Mouse (Mus musculus): ENCODE measurements at regions not wholly inside any gene's neighbourhood (a gene's known extent, or its start where the extent isn't known, plus 50 kb on each side); places are given as distances from the start of the nearest gene placed in this dataset.
A peak's percentile ranks its signal among the peaks of the same experiment; 100 is the strongest.

GRCm38 (mm10) chr7:83105672-83106071 is 238.5 kb downstream of the Mex3b start:
- H3K9ac ChIP-seq (replicated peaks; ENCODE audit: low read depth, low read length): no peak overlapping the region
- no peak overlapping the region for H3K4me2 ChIP-seq (ENCODE audit: low read length)
- no peaks in the 10 kb centered on the region for H3K9me3 ChIP-seq (ENCODE audit: control insufficient read depth, low read length)
- no peak overlapping the region for H3K4me3 ChIP-seq (replicated peaks; ENCODE audit: low read length)
- no peaks in the 10 kb centered on the region for H3K4me1 ChIP-seq (replicated peaks; ENCODE audit: control insufficient read depth, insufficient read depth, low read length)
- H3K27ac ChIP-seq (ENCODE audit: low read length): no peak overlapping the region
- no peaks in the 10 kb centered on the region for H3K36me3 ChIP-seq (ENCODE audit: control insufficient read depth, insufficient read depth)
- no peak for ATAC-seq
- H3K27me3 ChIP-seq (replicated peaks; ENCODE audit: control insufficient read depth, insufficient read depth, low read length): no peaks in the 10 kb centered on the region

GRCm38 (mm10) chr7:83111217-83111823 is 244.2 kb downstream of the Mex3b start:
- H3K4me2 ChIP-seq (ENCODE audit: low read length): no peak overlapping the region
- ATAC-seq: no peak
- 77% methylated on average over 6 of the region's 6 CpGs for WGBS
- no peak overlapping the region for H3K4me3 ChIP-seq (replicated peaks; ENCODE audit: low read length)
- no peaks in the 10 kb centered on the region for H3K9me3 ChIP-seq (ENCODE audit: control insufficient read depth, low read length)
- no peaks in the 10 kb centered on the region for H3K36me3 ChIP-seq (ENCODE audit: control insufficient read depth, insufficient read depth)
- H3K9ac ChIP-seq (replicated peaks; ENCODE audit: low read depth, low read length): no peak overlapping the region
- H3K27me3 ChIP-seq (replicated peaks; ENCODE audit: control insufficient read depth, insufficient read depth, low read length): no peaks in the 10 kb centered on the region
- H3K4me1 ChIP-seq (replicated peaks; ENCODE audit: control insufficient read depth, insufficient read depth, low read length): no peaks in the 10 kb centered on the region
- H3K27ac ChIP-seq (ENCODE audit: low read length): no peak overlapping the region

- Histone ChIP-seq H3K36me3 (ENCODE audit: control insufficient read depth, insufficient read depth) (no peaks in the 10 kb centered on the region), H3K4me3 (replicated peaks; ENCODE audit: low read length) (no peak overlapping the region), H3K4me1 (replicated peaks; ENCODE audit: control insufficient read depth, insufficient read depth, low read length) (no peaks in the 10 kb centered on the region), H3K9ac (replicated peaks; ENCODE audit: low read depth, low read length) (no peak overlapping the region), H3K4me2 (ENCODE audit: low read length) (no peak overlapping the region), H3K27me3 (replicated peaks; ENCODE audit: control insufficient read depth, insufficient read depth, low read length) (no peaks in the 10 kb centered on the region), H3K9me3 (ENCODE audit: control insufficient read depth, low read length) (no peaks in the 10 kb centered on the region), H3K27ac (ENCODE audit: low read length) (no peak overlapping the region)
- 94% methylated on average over 1 of the region's 1 CpGs for WGBS
- ATAC-seq: no peak
These were observed 249.4 kb downstream of the Mex3b start for GRCm38 (mm10) chr7:83116487-83116886.

- Histone ChIP-seq H3K4me3 (replicated peaks; ENCODE audit: low read length) (no peak overlapping the region), H3K4me1 (replicated peaks; ENCODE audit: control insufficient read depth, insufficient read depth, low read length) (no peaks in the 10 kb centered on the region), H3K36me3 (ENCODE audit: control insufficient read depth, insufficient read depth) (no peaks in the 10 kb centered on the region), H3K27me3 (replicated peaks; ENCODE audit: control insufficient read depth, insufficient read depth, low read length) (no peaks in the 10 kb centered on the region), H3K9me3 (ENCODE audit: control insufficient read depth, low read length) (no peaks in the 10 kb centered on the region), H3K4me2 (ENCODE audit: low read length) (no peak overlapping the region), H3K9ac (replicated peaks; ENCODE audit: low read depth, low read length) (no peak overlapping the region), H3K27ac (ENCODE audit: low read length) (no peak overlapping the region)
- ATAC-seq: no peak
- 95% methylated on average over 3 of the region's 3 CpGs for WGBS
These were observed 249.9 kb downstream of the Mex3b start for GRCm38 (mm10) chr7:83117065-83117464.

GRCm38 (mm10) chr7:83126196-83126595 is 259.1 kb downstream of the Mex3b start:
- H3K4me1 ChIP-seq (replicated peaks; ENCODE audit: control insufficient read depth, insufficient read depth, low read length): no peaks in the 10 kb centered on the region
- no peak overlapping the region for H3K9ac ChIP-seq (replicated peaks; ENCODE audit: low read depth, low read length)
- H3K4me2 ChIP-seq (ENCODE audit: low read length): no peak overlapping the region
- H3K9me3 ChIP-seq (ENCODE audit: control insufficient read depth, low read length): no peaks in the 10 kb centered on the region
- ATAC-seq: no peak
- H3K36me3 ChIP-seq (ENCODE audit: control insufficient read depth, insufficient read depth): no peaks in the 10 kb centered on the region
- no peak overlapping the region for H3K4me3 ChIP-seq (replicated peaks; ENCODE audit: low read length)
- no peaks in the 10 kb centered on the region for H3K27me3 ChIP-seq (replicated peaks; ENCODE audit: control insufficient read depth, insufficient read depth, low read length)
- 74% methylated on average over 4 of the region's 4 CpGs for WGBS
- no peak overlapping the region for H3K27ac ChIP-seq (ENCODE audit: low read length)

- H3K9ac ChIP-seq (replicated peaks; ENCODE audit: low read depth, low read length): no peak overlapping the region
- H3K4me1 ChIP-seq (replicated peaks; ENCODE audit: control insufficient read depth, insufficient read depth, low read length): no peaks in the 10 kb centered on the region
- no peak overlapping the region for H3K4me2 ChIP-seq (ENCODE audit: low read length)
- no peaks in the 10 kb centered on the region for H3K9me3 ChIP-seq (ENCODE audit: control insufficient read depth, low read length)
- WGBS: 45% methylated on average over 4 of the region's 4 CpGs
- H3K36me3 ChIP-seq (ENCODE audit: control insufficient read depth, insufficient read depth): no peaks in the 10 kb centered on the region
- no peaks in the 10 kb centered on the region for H3K27me3 ChIP-seq (replicated peaks; ENCODE audit: control insufficient read depth, insufficient read depth, low read length)
- no peak overlapping the region for H3K4me3 ChIP-seq (replicated peaks; ENCODE audit: low read length)
- ATAC-seq: no peak
- H3K27ac ChIP-seq (ENCODE audit: low read length): no peak overlapping the region
These were observed 273.1 kb downstream of the Mex3b start for GRCm38 (mm10) chr7:83140216-83140615.

GRCm38 (mm10) chr7:83140658-83141057 is 273.5 kb downstream of the Mex3b start:
- no peak for ATAC-seq
- H3K9ac ChIP-seq (replicated peaks; ENCODE audit: low read depth, low read length): no peak overlapping the region
- no peak overlapping the region for H3K4me2 ChIP-seq (ENCODE audit: low read length)
- no peaks in the 10 kb centered on the region for H3K36me3 ChIP-seq (ENCODE audit: control insufficient read depth, insufficient read depth)
- WGBS: 79% methylated on average over 3 of the region's 3 CpGs
- no peak overlapping the region for H3K27ac ChIP-seq (ENCODE audit: low read length)
- H3K27me3 ChIP-seq (replicated peaks; ENCODE audit: control insufficient read depth, insufficient read depth, low read length): no peaks in the 10 kb centered on the region
- no peak overlapping the region for H3K4me3 ChIP-seq (replicated peaks; ENCODE audit: low read length)
- H3K9me3 ChIP-seq (ENCODE audit: control insufficient read depth, low read length): no peaks in the 10 kb centered on the region
- H3K4me1 ChIP-seq (replicated peaks; ENCODE audit: control insufficient read depth, insufficient read depth, low read length): no peaks in the 10 kb centered on the region

GRCm38 (mm10) chr7:83144018-83144417 is 276.9 kb downstream of the Mex3b start:
- 83% methylated on average over 5 of the region's 5 CpGs for WGBS
- ATAC-seq: no peak
- H3K4me3 ChIP-seq (replicated peaks; ENCODE audit: low read length): no peak overlapping the region
- no peak overlapping the region for H3K27ac ChIP-seq (ENCODE audit: low read length)
- H3K27me3 ChIP-seq (replicated peaks; ENCODE audit: control insufficient read depth, insufficient read depth, low read length): no peaks in the 10 kb centered on the region
- H3K4me1 ChIP-seq (replicated peaks; ENCODE audit: control insufficient read depth, insufficient read depth, low read length): no peaks in the 10 kb centered on the region
- no peaks in the 10 kb centered on the region for H3K9me3 ChIP-seq (ENCODE audit: control insufficient read depth, low read length)
- H3K36me3 ChIP-seq (ENCODE audit: control insufficient read depth, insufficient read depth): no peaks in the 10 kb centered on the region
- no peak overlapping the region for H3K9ac ChIP-seq (replicated peaks; ENCODE audit: low read depth, low read length)
- H3K4me2 ChIP-seq (ENCODE audit: low read length): no peak overlapping the region

- Histone ChIP-seq H3K27me3 (replicated peaks; ENCODE audit: control insufficient read depth, insufficient read depth, low read length) (no peaks in the 10 kb centered on the region), H3K4me3 (replicated peaks; ENCODE audit: low read length) (no peak overlapping the region), H3K4me1 (replicated peaks; ENCODE audit: control insufficient read depth, insufficient read depth, low read length) (no peaks in the 10 kb centered on the region), H3K9ac (replicated peaks; ENCODE audit: low read depth, low read length) (no peak overlapping the region), H3K4me2 (ENCODE audit: low read length) (no peak overlapping the region), H3K27ac (ENCODE audit: low read length) (no peak overlapping the region), H3K9me3 (ENCODE audit: control insufficient read depth, low read length) (no peaks in the 10 kb centered on the region), H3K36me3 (ENCODE audit: control insufficient read depth, insufficient read depth) (no peaks in the 10 kb centered on the region)
- WGBS: 79% methylated on average over 5 of the region's 5 CpGs
- ATAC-seq: peak; percentile 61; the same call in 1 of the 2 replicates
These were observed 278.4 kb downstream of the Mex3b start for GRCm38 (mm10) chr7:83145551-83145950.

GRCm38 (mm10) chr7:83161226-83161625 is 294.1 kb downstream of the Mex3b start:
- H3K4me3 ChIP-seq (replicated peaks; ENCODE audit: low read length): no peak overlapping the region

More at GRCm38 (mm10) chr7:83161226-83161625, 294.1 kb downstream of the Mex3b start:
- 75% methylated on average over 2 of the region's 2 CpGs for WGBS
- Histone ChIP-seq H3K9me3 (ENCODE audit: control insufficient read depth, low read length) (no peaks in the 10 kb centered on the region), H3K4me1 (replicated peaks; ENCODE audit: control insufficient read depth, insufficient read depth, low read length) (no peaks in the 10 kb centered on the region), H3K27ac (ENCODE audit: low read length) (no peak overlapping the region), H3K27me3 (replicated peaks; ENCODE audit: control insufficient read depth, insufficient read depth, low read length) (no peaks in the 10 kb centered on the region), H3K9ac (replicated peaks; ENCODE audit: low read depth, low read length) (no peak overlapping the region), H3K36me3 (ENCODE audit: control insufficient read depth, insufficient read depth) (no peaks in the 10 kb centered on the region), H3K4me2 (ENCODE audit: low read length) (no peak overlapping the region)
- no peak for ATAC-seq

Measured in forebrain, embryonic 16.5 days (tissue).